Mouse (Mus musculus): ENCODE measurements around the gene C1qc.
A peak's percentile ranks its signal among the peaks of the same experiment; 100 is the strongest.

Gene C1qc

DNA sequence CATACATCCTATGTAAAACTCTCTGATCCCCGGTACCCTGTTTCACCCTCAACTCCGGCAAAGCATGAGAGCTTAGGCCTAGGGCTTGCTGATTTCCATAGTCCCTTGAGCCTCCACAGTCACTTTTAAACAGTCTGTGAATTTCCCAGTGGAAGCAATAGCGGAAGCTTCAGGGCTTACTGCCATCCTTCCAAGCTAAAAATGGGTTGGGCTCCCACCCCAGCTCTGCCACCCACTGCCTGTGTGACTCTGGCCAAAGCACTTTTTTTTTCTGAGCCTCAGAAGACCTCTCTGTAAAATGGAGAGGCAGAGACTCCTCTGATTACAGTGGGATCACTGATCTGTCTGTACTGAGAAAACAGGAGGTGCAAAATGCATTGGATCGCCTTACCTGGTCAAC lies 44.3 kb downstream of the C1qc start:
- no peak for DNase-seq (ENCODE audit: low spot score)

DNA sequence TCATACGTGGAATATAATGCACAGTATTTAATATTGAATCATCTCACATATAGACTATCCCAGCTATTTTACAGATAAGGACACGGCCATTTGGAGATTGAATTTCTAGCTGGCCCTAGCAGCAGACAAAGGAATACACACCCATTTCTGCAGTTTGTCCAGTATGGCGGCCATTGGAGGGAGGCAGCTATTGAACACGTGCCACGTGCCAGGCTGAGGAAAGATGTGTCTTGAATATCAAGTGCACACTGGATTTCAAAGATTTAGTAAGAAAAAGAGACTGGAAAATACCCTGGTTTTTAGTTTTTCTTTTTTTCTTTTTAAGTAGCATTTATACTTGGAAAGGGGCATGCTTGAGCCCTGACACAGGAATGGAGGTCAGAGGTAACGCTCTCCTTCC lies 45.7 kb downstream of the C1qc start:
- DNase-seq (ENCODE audit: low spot score), result no peak

DNA sequence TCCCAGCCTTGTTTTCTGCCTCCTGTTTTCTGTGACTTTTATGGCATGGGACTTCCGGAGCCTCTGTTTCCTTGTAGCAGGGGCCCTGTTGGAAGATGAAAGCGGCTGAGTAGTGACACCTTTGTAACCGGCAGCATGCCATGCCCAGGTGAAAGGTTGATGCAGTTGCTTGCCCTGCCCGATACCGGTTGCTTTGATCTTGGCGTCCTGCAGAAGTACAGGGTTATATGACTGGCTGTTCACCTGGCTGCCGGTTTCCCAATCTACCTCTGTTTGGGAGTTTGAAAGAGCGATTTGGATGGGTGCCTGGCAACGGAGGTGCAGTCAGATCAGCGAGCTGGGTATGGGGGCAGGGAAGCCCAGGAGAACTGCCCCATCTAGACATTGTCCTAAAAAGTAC lies 50.1 kb downstream of the C1qc start:
- DNase-seq (ENCODE audit: low spot score), result no peak

DNA sequence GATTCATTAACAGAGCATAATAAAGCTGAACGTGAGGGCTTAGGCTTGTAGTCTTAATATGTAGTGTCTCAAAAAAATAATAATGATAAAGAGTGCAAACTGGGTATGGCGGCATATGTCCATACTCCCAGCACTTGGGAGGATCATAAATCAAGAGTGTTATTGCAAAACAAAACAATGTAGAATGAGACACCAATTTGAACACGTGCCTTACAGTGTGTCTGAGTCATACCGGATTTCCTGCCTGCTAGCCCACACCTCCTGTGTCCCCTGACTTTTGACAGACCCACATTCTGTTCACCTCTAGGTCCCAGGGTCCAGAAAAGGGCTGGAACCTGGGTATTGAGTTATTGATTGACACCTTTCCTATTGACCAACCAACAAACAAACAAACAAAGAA lies 50.8 kb downstream of the C1qc start:
- no peak for DNase-seq (ENCODE audit: low spot score)

DNA sequence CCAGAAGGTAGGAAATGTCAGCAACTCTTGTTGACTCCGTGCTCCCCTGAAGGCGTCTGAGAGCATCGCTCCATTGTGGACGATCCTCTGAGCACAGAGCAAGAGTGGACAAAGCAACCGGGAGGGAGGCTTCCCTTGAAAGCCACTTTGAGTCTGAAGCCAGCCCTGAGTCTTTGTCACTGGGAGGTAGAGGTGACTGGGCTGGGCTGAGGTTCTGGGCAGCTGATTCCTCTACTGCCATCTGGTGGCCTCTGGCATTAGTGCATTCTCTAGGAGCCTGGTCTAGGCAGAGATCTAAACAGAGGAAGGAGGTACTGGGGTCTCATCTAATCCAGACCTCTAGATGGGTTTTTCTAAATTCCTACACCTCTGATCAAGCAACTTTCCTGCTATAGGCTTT lies 51.8 kb downstream of the C1qc start:
- peak; percentile 91 for DNase-seq (ENCODE audit: low spot score)

Data from embryo, embryonic 10 days (tissue).